Mouse (Mus musculus) liver, adult 2 months (tissue): Measurements from ENCODE around the gene Agfg2. TPM values are rescaled to one million over a fixed set of nuclear protein-coding genes. Genes with fewer than 3 reads are reported as not detected.

Experiments used
- DNase-seq: peaks from one replicate; pipeline ENCODE4 v3.0.0-alpha.2; 2011; ENCODE audit warnings: low read depth, low spot score; ENCODE audit errors: extremely low read depth
- H3K27ac ChIP-seq: fragments of 200-500 bp; replicated peaks from 2 replicates; pipeline ENCODE4 v1.5.1; 2012; ENCODE audit warnings: low read depth, mild to moderate bottlenecking, control low read depth, inconsistent platforms, low read length; ENCODE audit not compliant: insufficient read depth
- H3K27me3 ChIP-seq: fragments of 200-500 bp; 2 replicates; pipeline ENCODE4 v1.6.1; 2012; ENCODE audit warnings: mild to moderate bottlenecking, moderate library complexity, low read length, inconsistent platforms; ENCODE audit not compliant: control insufficient read depth, insufficient read depth
- H3K36me3 ChIP-seq: fragments of 200-500 bp; 2 replicates; pipeline ENCODE4 v1.6.1; 2012; ENCODE audit warnings: low read length, inconsistent platforms; ENCODE audit not compliant: control insufficient read depth, insufficient read depth
- H3K4me1 ChIP-seq: fragments of 200-500 bp; 2 replicates; pipeline ENCODE4 v1.6.1; 2011; ENCODE audit warnings: low read length; ENCODE audit not compliant: control insufficient read depth, insufficient read depth
- H3K4me3 ChIP-seq: fragments of 200-500 bp; 2 replicates; pipeline ENCODE4 v1.5.1; 2011; ENCODE audit warnings: low read depth, mild to moderate bottlenecking, control low read depth, low read length, moderate library complexity; ENCODE audit not compliant: insufficient read depth
- H3K79me2 ChIP-seq: fragments of 200-500 bp; 2 replicates; pipeline ENCODE4 v1.6.1; 2012; ENCODE audit warnings: inconsistent platforms, mild to moderate bottlenecking, low read length, moderate library complexity; ENCODE audit not compliant: control insufficient read depth, insufficient read depth
- H3K9ac ChIP-seq: fragments of 200-500 bp; 2 replicates; pipeline ENCODE4 v1.6.1; 2012; ENCODE audit warnings: low read depth, mild to moderate bottlenecking, control low read depth, inconsistent platforms, low read length
- CTCF ChIP-seq: fragments of 200-500 bp; IDR thresholded peaks from 2 replicates; pipeline ENCODE4 v1.5.1; 2011; ENCODE audit warnings: low read depth, low read length, control low read depth
- POLR2A ChIP-seq: fragments of 200-500 bp; IDR thresholded peaks from 2 replicates; pipeline ENCODE4 v1.6.1; 2011; ENCODE audit warnings: low read length, control low read depth; ENCODE audit not compliant: insufficient read depth; ENCODE audit errors: extremely low read depth
- WGBS: fragments of 180-500 bp; shearing (Covaris S2); methylation state at CpG from one replicate; pipeline ENCODE4 v1.1.7; 2018; 5-methylcytosine and 5-hydroxymethylcytosine counted together
- polyA plus RNA-seq: library from polyadenylated mRNA; depleted of rRNA; stranded (reverse); fragments of >200 nt; gene quantifications from 2 replicates; pipeline ENCODE4 v1.2.3, GENCODE M21; 2012
- total RNA-seq: library from RNA; depleted of rRNA; stranded (reverse); fragments of >200 nt; gene quantifications from 2 replicates; pipeline ENCODE4 v1.2.3, GENCODE M21; 2014

Agfg2 gene
- total and polyA plus RNA-seq, 2 experiments = 14.8 to 35.9 TPM

- no peak overlapping the region for H3K9ac ChIP-seq
- no peaks in the 10 kb centered on the region for H3K27me3 ChIP-seq
- peaks cover 14% of the 10 kb centered on the region; the same call in 1 of the 2 replicates for H3K36me3 ChIP-seq
- H3K27ac ChIP-seq = no peak overlapping the region
- WGBS = 59% methylated on average over 9 of the region's 9 CpGs
- no peak for DNase-seq
- TF ChIP-seq CTCF (no peak), POLR2A (no peak)
- H3K4me3 ChIP-seq = no peak overlapping the region
- peaks cover under 1% of the 10 kb centered on the region; the same call in 1 of the 2 replicates for H3K4me1 ChIP-seq
- no peaks in the 10 kb centered on the region for H3K79me2 ChIP-seq
Measured at GRCm38 (mm10) chr5:137647827-137648601, 36.5 kb downstream of the Agfg2 start.

- peak; percentile 71 for DNase-seq
- Histone ChIP-seq H3K36me3 (no peaks in the 10 kb centered on the region), H3K9ac (peak within 1 kb of the TSS; percentile 36; the same call in 1 of the 2 replicates), H3K27ac (no peak within 1 kb of the TSS), H3K4me3 (peak within 1 kb of the TSS; percentile 41), H3K4me1 (no peaks in the 10 kb centered on the region), H3K79me2 (no peaks in the 10 kb centered on the region), H3K27me3 (no peaks in the 10 kb centered on the region)
- 27% methylated on average over 11 of the region's 11 CpGs for WGBS
- TF ChIP-seq CTCF = no peak
- TF ChIP-seq POLR2A = no peak
Measured at GRCm38 (mm10) chr5:137645652-137646091, 38.9 kb downstream of the Agfg2 start, which contains the start of gene Irs3. Gene Irs3 (minus strand): TSS chr5:137645714.

GRCm38 (mm10) chr5:137645091-137645651 lies 39.4 kb downstream of the Agfg2 start:
- Histone ChIP-seq H3K79me2 (no peaks in the 10 kb centered on the region), H3K36me3 (no peaks in the 10 kb centered on the region), H3K4me3 (peak overlapping the region; percentile 41), H3K4me1 (no peaks in the 10 kb centered on the region), H3K9ac (peak overlapping the region; percentile 36; the same call in 1 of the 2 replicates), H3K27me3 (no peaks in the 10 kb centered on the region), H3K27ac (no peak overlapping the region)
- TF ChIP-seq POLR2A (no peak), CTCF (no peak)
- 3% methylated on average over 44 of the region's 44 CpGs for WGBS
- no peak for DNase-seq

GRCm38 (mm10) chr5:137644484-137644883 lies 40.0 kb downstream of the Agfg2 start:
- no peaks in the 10 kb centered on the region for H3K4me1 ChIP-seq
- no peak for DNase-seq
- no peaks in the 10 kb centered on the region for H3K79me2 ChIP-seq
- WGBS = 67% methylated on average over 19 of the region's 19 CpGs
- H3K27me3 ChIP-seq = no peaks in the 10 kb centered on the region
- no peak overlapping the region for H3K27ac ChIP-seq
- no peak overlapping the region for H3K4me3 ChIP-seq
- no peaks in the 10 kb centered on the region for H3K36me3 ChIP-seq
- H3K9ac ChIP-seq = no peak overlapping the region
- TF ChIP-seq POLR2A = no peak
- no peak for TF ChIP-seq CTCF

GRCm38 (mm10) chr5:137642886-137643285 lies 41.6 kb downstream of the Agfg2 start:
- no peaks in the 10 kb centered on the region for H3K4me1 ChIP-seq
- H3K9ac ChIP-seq = no peak overlapping the region
- H3K36me3 ChIP-seq = peaks cover 6% of the 10 kb centered on the region; the same call in 1 of the 2 replicates

More at GRCm38 (mm10) chr5:137642886-137643285, 41.6 kb downstream of the Agfg2 start:
- Histone ChIP-seq H3K4me3 (no peak overlapping the region), H3K79me2 (no peaks in the 10 kb centered on the region), H3K27me3 (no peaks in the 10 kb centered on the region), H3K27ac (no peak overlapping the region)
- DNase-seq = no peak
- TF ChIP-seq CTCF (no peak), POLR2A (no peak)
- WGBS = 77% methylated on average over 4 of the region's 4 CpGs
